Mouse (Mus musculus): ENCODE measurements around the gene Hist1h2bb. TPM values are rescaled to one million over a fixed set of nuclear protein-coding genes. Genes with fewer than 3 reads are reported as not detected.
A peak's percentile ranks its signal among the peaks of the same experiment; 100 is the strongest.

The Hist1h2bb gene
- total RNA-seq, 2 experiments from 2014 or later = 23.0 to 24.7 TPM

DNA sequence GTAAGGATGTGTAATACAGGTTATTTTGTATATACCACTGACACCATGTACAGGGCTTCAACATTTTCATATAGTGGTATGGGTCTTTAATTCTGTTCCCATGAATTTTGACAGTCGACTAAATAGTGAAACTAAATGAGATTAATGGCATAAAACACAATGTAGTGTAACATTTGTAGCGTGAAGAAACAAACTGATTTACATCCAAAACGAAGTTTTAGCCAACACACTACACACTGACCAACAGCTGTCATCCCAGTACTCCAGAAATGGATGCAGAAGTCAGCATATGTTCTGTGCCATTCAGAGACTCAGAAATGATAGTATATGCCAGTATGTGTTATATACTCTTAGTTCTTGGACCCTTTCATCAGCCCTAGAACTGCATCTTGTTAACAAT, 11.4 kb downstream of the Hist1h2bb start:
- Histone ChIP-seq H3K27ac (no peak overlapping the region), H3K4me3 (no peak overlapping the region)
- DNase-seq (ENCODE audit: low spot score in 2 of 2) = no peak
- no peak for TF ChIP-seq CTCF (conservative IDR thresholded peaks at IDR 0.05)

DNA sequence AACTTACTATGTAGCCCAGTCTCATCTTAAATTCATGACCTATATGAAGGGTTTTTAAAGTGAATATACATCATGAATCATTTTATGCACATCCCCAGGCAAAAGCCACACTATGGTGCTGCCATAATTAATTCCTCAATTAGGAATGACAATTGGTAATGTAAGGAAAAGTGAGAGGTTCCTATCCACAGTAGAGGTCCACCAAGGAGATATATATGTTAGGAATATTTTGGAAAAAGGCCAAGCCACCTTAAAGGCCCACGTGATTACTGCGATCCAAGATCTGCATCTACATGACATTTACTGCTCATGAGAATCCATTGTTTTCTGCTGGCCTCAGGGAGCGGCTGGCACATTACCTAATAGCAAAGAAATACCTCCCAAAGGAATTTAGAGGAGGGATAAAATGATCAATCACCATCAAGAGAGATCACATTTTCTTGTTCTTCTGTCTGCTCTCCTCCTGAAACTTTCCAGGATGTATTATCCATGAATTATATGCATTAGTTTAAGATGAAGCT, 12.8 kb downstream of the Hist1h2bb start:
- no peak for TF ChIP-seq CTCF (conservative IDR thresholded peaks at IDR 0.05)
- DNase-seq (ENCODE audit: low spot score in 2 of 2) = no peak
- H3K27ac ChIP-seq = no peak overlapping the region
- no peak overlapping the region for H3K4me3 ChIP-seq

DNA sequence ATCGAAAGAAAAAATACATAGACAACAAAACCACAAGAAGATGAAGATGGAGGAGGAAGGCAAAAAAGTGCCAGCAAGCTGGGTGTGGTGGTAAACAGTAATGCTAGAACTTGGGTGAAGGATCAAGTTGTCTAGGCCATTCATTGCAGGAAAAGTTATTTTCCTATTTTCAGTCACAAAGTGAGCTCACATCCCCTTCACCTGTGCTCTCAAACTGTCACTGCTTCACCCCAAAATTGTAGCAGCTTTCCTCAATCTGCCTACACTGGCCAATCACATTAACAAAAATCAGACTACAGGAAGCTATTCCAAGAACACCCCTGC, 13.3 kb downstream of the Hist1h2bb start:
- TF ChIP-seq CTCF (conservative IDR thresholded peaks at IDR 0.05) = no peak
- no peak overlapping the region for H3K4me3 ChIP-seq

DNA sequence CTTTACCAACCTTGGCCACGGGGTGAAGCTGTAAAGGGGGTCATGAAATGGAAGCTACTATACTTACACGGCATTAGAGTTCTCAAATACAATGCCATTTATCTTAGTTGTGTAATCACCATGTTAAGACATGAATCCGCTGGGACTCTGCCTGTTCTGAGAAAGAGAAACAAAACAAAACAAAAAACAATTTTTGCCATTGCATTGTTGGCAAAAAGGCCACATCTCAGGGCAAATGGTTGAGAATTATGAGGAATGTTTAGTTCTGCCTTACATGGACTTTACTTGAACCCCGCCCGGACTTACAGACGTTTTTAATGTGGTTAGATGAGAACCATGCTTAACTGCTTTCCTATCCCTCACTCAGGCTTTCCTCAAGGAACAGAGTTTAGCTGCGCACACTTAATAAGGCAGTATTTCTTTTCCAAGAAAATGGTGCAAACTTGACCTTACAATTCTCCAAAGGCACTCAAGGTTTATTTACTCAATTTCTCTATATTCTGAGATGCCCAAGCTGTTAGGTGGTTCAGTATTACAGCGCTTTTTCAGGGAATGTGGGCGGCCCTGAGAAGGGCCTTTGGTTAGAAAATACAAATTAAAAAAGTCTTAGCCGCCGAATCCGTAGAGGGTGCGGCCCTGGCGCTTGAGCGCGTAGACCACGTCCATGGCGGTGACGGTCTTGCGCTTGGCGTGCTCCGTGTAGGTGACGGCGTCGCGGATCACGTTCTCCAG, 13.9 kb downstream of the Hist1h2bb start:
- peak overlapping the region; percentile 75 for H3K27ac ChIP-seq
- peak; percentile 26; the same call in 1 of the 2 replicates for TF ChIP-seq CTCF (conservative IDR thresholded peaks at IDR 0.05)
- DNase-seq (ENCODE audit: low spot score in 2 of 2) = no peak
- peak overlapping the region; percentile 69 for H3K4me3 ChIP-seq

More for the DNA sequence above, 13.3 kb downstream of the Hist1h2bb start:
- no peak for DNase-seq (ENCODE audit: low spot score in 2 of 2)
- H3K27ac ChIP-seq = no peak overlapping the region

DNA sequence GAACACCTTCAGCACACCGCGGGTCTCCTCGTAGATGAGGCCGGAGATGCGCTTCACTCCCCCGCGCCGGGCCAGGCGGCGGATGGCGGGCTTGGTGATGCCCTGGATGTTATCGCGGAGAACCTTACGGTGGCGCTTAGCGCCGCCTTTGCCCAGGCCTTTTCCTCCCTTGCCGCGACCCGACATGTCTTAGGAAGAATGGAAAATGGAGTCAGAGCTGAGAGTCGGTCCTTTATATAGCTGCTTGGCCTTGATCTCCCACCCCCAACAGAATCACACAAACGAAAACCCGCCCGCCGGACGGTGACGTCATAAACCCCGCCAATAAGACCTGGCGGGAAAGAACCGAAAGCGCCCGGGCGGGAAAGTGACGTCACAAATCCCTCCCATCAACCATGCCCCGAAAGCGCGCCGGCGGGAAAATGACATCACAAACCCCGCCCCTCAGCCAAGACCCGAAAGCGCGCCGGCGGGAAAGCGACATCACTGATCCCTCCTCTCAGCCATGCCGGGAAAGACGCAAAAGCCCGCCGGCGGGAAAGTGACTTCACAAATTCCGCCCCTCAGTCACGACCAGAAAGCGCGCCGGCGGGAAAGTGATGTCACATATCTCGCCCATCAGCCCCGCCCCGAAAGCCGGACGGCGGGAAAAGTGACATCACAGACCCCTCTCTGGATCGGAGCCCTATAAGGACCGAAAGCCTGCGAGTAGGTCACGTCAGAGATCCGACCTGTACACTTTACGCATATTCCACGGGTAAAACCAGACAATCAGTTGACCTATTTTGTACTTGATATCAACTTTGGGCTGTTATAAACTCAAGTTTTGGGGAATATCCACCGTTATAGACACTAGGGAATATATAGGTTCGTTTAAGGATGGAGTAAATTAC, 14.7 kb downstream of the Hist1h2bb start, which contains the start of gene Hist1h4a:
Gene Hist1h4a, minus strand, starts transcription at position 259 of the 893 bp plus-strand sequence.
- TF ChIP-seq CTCF (conservative IDR thresholded peaks at IDR 0.05) = no peak
- Histone ChIP-seq H3K27ac (peak within 1 kb of the TSS; percentile 86), H3K4me3 (peak within 1 kb of the TSS; percentile 69)
- DNase-seq (ENCODE audit: low spot score in 2 of 2) = peak; percentile 99

DNA sequence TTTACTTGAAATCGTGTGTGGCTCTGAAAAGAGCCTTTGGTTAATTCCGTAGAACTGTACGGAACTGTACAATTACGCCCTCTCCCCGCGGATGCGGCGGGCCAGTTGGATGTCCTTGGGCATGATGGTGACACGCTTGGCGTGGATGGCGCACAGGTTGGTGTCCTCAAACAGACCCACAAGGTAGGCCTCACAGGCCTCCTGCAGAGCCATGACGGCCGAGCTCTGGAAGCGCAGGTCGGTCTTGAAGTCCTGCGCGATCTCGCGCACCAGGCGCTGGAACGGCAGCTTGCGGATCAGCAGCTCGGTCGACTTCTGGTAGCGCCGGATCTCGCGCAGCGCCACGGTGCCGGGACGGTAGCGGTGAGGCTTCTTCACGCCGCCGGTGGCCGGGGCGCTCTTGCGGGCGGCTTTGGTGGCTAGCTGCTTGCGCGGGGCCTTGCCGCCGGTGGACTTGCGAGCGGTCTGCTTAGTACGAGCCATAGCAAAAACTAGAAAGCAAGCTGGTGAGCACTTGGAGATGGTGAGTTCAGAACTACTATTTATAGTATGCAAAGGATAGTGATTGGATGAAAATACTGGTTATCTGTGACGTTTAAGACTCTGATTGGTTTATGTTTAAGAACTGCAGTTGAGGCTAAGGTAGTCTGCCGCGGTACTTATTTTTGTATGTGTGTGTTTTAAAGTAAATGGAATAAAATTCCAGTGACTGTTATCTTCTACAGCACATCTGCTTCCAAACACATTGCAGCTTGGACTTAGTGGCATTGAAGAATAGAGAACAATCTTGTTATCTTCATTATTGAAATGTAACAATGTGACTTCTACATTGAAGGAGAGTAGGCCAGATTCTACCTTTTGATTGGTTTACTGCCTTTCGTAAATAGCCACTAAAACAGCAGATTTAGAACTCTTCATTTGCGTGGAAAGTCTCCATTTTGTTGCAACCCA, 15.6 kb downstream of the Hist1h2bb start, which contains the start of gene Hist1h3a:
Gene Hist1h3a, minus strand, starts transcription at position 516 of the 951 bp plus-strand sequence.
- peak; percentile 61 to 75 for DNase-seq (ENCODE audit: low spot score in 2 of 2)
- Histone ChIP-seq H3K4me3 (peak within 1 kb of the TSS; percentile 69), H3K27ac (peak within 1 kb of the TSS; percentile 86)

DNA sequence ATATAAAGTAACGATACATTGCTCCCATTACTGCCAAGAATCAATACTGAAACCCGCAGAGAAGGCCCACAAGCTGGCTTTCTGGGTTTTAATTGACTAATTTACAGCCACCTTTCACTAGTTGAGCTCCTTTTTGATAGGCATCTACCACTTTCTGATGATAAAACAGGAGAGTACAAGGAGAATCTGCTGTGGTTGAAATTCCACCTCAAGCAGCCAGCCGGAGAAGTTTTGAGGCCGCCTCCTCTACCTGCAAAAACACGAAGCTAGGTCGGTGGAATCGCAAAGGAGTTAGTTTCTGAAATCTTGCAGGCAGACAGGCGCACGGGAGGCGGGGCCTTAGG, 16.7 kb downstream of the Hist1h2bb start:
- H3K4me3 ChIP-seq = peak overlapping the region; percentile 69
- no peak for TF ChIP-seq CTCF (conservative IDR thresholded peaks at IDR 0.05)
- DNase-seq (ENCODE audit: low spot score in 2 of 2) = no peak
- peak overlapping the region; percentile 86 for H3K27ac ChIP-seq

DNA sequence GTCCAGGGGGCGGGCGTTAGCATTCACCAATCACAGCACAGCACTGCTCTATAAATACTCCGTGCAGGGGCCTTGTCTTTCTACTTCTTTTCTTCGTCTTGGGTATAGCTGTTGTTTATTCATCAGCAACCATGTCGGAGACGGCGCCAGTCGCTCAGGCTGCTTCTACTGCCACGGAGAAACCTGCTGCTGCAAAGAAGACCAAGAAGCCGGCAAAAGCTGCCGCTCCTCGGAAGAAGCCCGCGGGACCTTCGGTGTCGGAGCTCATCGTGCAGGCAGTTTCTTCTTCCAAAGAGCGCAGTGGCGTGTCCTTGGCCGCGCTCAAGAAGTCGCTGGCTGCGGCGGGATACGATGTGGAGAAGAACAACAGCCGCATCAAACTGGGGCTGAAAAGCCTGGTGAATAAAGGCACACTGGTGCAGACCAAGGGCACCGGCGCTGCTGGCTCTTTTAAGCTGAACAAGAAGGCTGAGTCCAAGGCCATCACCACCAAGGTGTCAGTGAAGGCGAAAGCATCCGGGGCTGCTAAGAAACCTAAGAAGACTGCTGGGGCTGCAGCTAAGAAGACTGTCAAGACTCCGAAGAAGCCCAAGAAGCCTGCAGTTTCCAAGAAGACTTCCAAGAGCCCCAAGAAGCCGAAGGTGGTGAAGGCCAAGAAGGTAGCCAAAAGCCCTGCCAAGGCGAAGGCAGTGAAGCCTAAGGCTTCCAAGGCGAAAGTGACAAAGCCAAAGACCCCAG, 17.2 kb downstream of the Hist1h2bb start, which contains the start of gene Hist1h1a:
Gene Hist1h1a, plus strand, starts transcription at position 81 of the 738 bp plus-strand sequence.
- H3K4me3 ChIP-seq = peak within 1 kb of the TSS; percentile 69
- peak; percentile 76 to 81 for DNase-seq (ENCODE audit: low spot score in 2 of 2)
- no peak for TF ChIP-seq CTCF (conservative IDR thresholded peaks at IDR 0.05)
- H3K27ac ChIP-seq = peak within 1 kb of the TSS; percentile 86

DNA sequence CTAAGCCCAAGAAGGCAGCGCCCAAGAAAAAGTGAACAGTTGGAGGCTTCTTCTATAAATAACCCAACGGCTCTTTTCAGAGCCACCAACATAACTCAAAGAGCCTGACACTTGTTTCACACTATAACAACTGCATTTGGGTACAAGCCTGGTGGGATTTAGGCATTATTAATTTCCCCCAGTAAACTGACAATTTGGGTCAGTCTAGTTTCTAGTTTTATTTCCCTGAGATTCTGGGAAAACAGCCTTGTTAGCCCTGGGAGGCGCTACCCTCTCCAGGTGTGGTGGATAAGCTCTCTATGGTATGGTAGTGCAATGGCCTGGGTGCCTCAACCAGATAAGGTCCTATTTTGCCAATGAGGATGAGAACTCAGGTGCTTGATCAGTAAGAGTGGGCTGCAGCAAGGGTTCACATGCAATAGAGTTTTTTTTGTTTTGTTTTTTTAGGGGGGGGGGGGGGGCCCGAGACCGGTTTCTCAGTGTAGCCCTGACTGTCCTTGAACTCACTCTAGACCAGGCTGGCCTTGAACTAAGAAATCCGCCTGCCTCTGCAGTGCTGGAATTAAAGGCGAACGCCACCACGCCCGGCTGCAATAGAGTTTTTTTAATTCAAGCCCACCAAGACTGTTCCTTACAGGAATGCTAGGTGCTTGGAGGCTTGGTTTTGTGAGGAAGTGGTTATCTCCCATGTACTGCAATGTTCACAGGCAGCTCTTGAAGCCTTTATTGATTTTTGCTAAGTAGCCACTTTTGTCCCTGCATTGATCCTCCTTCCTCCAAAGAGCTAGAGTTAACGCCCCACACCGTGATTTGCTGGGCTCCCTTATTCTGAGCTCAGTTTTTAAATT, 18.0 kb downstream of the Hist1h2bb start:
- TF ChIP-seq CTCF (conservative IDR thresholded peaks at IDR 0.05) = no peak
- H3K4me3 ChIP-seq = peak overlapping the region; percentile 69
- DNase-seq (ENCODE audit: low spot score in 2 of 2) = no peak
- H3K27ac ChIP-seq = peak overlapping the region; percentile 86

DNA sequence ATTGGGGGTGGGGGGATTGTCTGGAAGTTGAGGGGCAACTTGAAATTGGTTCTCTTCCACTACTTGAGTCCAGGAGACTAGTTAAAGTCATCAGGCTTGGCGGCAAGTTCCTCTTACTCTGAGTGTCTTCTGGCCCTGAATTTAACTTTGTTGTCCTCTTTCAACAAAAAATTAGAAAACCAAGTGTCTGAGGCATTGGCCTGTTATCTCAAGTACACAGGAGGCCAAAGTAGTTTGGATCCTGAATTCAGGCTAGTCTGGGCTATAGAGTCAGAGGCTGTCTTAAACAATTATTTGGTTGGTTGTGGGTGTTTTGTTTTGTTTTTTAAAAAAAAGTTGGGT, 18.6 kb downstream of the Hist1h2bb start:
- DNase-seq (ENCODE audit: low spot score in 2 of 2) = no peak
- H3K4me3 ChIP-seq = no peak overlapping the region
- TF ChIP-seq CTCF (conservative IDR thresholded peaks at IDR 0.05) = no peak
- H3K27ac ChIP-seq = no peak overlapping the region

DNA sequence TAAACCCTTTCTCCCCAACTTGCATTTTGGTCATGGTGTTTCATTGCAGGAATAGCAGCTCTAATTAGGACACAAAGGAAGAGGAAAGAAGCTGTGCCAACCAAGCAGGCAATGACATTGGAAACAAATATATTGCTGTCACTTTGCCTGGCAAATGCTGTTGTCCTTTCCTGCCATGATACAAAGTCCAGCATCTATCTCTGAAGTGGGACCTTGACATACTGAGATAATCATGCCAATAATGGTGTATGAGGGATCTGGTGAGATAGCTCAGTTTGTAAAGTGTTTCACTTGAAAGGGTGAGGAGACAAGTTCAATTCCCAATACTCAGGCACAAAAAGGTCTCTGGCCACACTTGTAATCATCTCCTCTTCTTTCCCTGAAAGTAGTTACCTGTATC, 20.2 kb downstream of the Hist1h2bb start:
- DNase-seq (ENCODE audit: low spot score in 2 of 2) = no peak
- no peak for TF ChIP-seq CTCF (conservative IDR thresholded peaks at IDR 0.05)
- no peak overlapping the region for H3K4me3 ChIP-seq
- no peak overlapping the region for H3K27ac ChIP-seq

Measured in layer of hippocampus, adult 2 months (tissue).